Mouse (Mus musculus): ENCODE results near the gene Slc13a5.

The Slc13a5 gene

GRCm38 (mm10) chr11:72266960-72267560 is at the start of gene Slc13a5:
Gene Slc13a5, minus strand, starts transcription at chr11:72267222.
- peak; percentile 49 for DNase-seq (ENCODE audit: low read depth, low spot score)

- peak; percentile 43 for DNase-seq (ENCODE audit: low read depth, low spot score)
Measured at GRCm38 (mm10) chr11:72314151-72314895, 47.3 kb upstream of the Slc13a5 start, which contains the start of gene Fbxo39. Gene Fbxo39, plus strand, starts transcription at chr11:72314444.

GRCm38 (mm10) chr11:72311355-72312001 is 44.5 kb upstream of the Slc13a5 start:
- DNase-seq (ENCODE audit: low read depth, low spot score), result peak; percentile 47

GRCm38 (mm10) chr11:72310491-72310890 is 43.5 kb upstream of the Slc13a5 start:
- no peak for DNase-seq (ENCODE audit: low read depth, low spot score)

- no peak for DNase-seq (ENCODE audit: low read depth, low spot score)
Measured at GRCm38 (mm10) chr11:72308982-72309381, 42.0 kb upstream of the Slc13a5 start.

- DNase-seq (ENCODE audit: low read depth, low spot score), result no peak
Measured at GRCm38 (mm10) chr11:72307461-72307860, 40.4 kb upstream of the Slc13a5 start.

- no peak for DNase-seq (ENCODE audit: low read depth, low spot score)
Measured at GRCm38 (mm10) chr11:72302230-72302629, 35.2 kb upstream of the Slc13a5 start.

GRCm38 (mm10) chr11:72301334-72301733 is 34.3 kb upstream of the Slc13a5 start, which contains the start of gene Xaf1:
Gene Xaf1, plus strand, starts transcription at chr11:72301629.
- DNase-seq (ENCODE audit: low read depth, low spot score), result peak; percentile 91

GRCm38 (mm10) chr11:72293116-72293515 is 26.1 kb upstream of the Slc13a5 start:
- no peak for DNase-seq (ENCODE audit: low read depth, low spot score)

GRCm38 (mm10) chr11:72287543-72287942 is 20.5 kb upstream of the Slc13a5 start:
- peak; percentile 86 for DNase-seq (ENCODE audit: low read depth, low spot score)

- DNase-seq (ENCODE audit: low read depth, low spot score), result peak; percentile 93
Measured at GRCm38 (mm10) chr11:72287126-72287525, 20.1 kb upstream of the Slc13a5 start.

- DNase-seq (ENCODE audit: low read depth, low spot score), result peak; percentile 53
Measured at GRCm38 (mm10) chr11:72286651-72287050, 19.6 kb upstream of the Slc13a5 start.

GRCm38 (mm10) chr11:72285971-72286480 is 19.0 kb upstream of the Slc13a5 start:
- DNase-seq (ENCODE audit: low read depth, low spot score), result peak; percentile 76

GRCm38 (mm10) chr11:72284532-72285182 is 17.6 kb upstream of the Slc13a5 start:
- peak; percentile 40 for DNase-seq (ENCODE audit: low read depth, low spot score)

- DNase-seq (ENCODE audit: low read depth, low spot score), result peak; percentile 26
Measured at GRCm38 (mm10) chr11:72283486-72284224, 16.6 kb upstream of the Slc13a5 start.

GRCm38 (mm10) chr11:72281852-72282400 is 14.9 kb upstream of the Slc13a5 start:
- DNase-seq (ENCODE audit: low read depth, low spot score), result no peak

GRCm38 (mm10) chr11:72281143-72281851 is 14.3 kb upstream of the Slc13a5 start:
- no peak for DNase-seq (ENCODE audit: low read depth, low spot score)

GRCm38 (mm10) chr11:72273341-72273740 is 6.3 kb upstream of the Slc13a5 start:
- DNase-seq (ENCODE audit: low read depth, low spot score), result no peak

GRCm38 (mm10) chr11:72271761-72272160 is 4.7 kb upstream of the Slc13a5 start:
- no peak for DNase-seq (ENCODE audit: low read depth, low spot score)
